Mouse (Mus musculus) ES-Bruce4 (cell line): ENCODE results near the gene Ott.
"Not testable (repeated sequence)": the region's sequence is repeated elsewhere in the genome, so short reads cannot be mapped to it uniquely, and the experiment has no call there.

Experiments used
- CTCF ChIP-seq: IDR thresholded peaks from one replicate; pipeline ENCODE4 v1.8.1; 2011; ENCODE audit warnings: low read depth, low read length
- EP300 ChIP-seq: IDR thresholded peaks from 2 replicates; pipeline ENCODE4 v1.6.1; 2011; ENCODE audit warnings: low read depth, low read length; ENCODE audit not compliant: insufficient read depth
- POLR2A ChIP-seq: IDR thresholded peaks from one replicate; pipeline ENCODE4 v1.8.1; 2011; ENCODE audit warnings: low read length; ENCODE audit not compliant: insufficient read depth

- not testable (repeated sequence) for TF ChIP-seq CTCF, POLR2A, EP300
These were observed at the start of gene Ott for GRCm38 (mm10) chrX:149073982-149074381.
